Mouse (Mus musculus) MEL (cell line): ENCODE measurements around the gene Mapkbp1. TPM values are rescaled to one million over a fixed set of nuclear protein-coding genes. Genes with fewer than 3 reads are reported as not detected.

ENCODE experiments used
- DNase-seq: peaks from one replicate; pipeline ENCODE4 v3.0.0; 2011; ENCODE audit warnings: low read depth, low spot score
- H3K27ac ChIP-seq: 2 replicates; pipeline ENCODE4 v1.5.1; 2012; ENCODE audit warnings: low read depth, mild to moderate bottlenecking, control low read depth, low read length, moderate library complexity; ENCODE audit not compliant: control insufficient read depth
- H3K27me3 ChIP-seq, 2 experiments: fragments of 150-350 bp in 1 of 2; sonication (generic) in 1 of 2; 2 replicates each; pipeline ENCODE4 v1.6.1; 2012; ENCODE audit warnings: low read length in 2 of 2, mild to moderate bottlenecking in 2 of 2, improper control_type of control experiment in 1 of 2, moderate library complexity in 1 of 2; ENCODE audit not compliant: insufficient read depth in 2 of 2, control insufficient read depth in 1 of 2
- H3K36me3 ChIP-seq, 2 experiments: 2 replicates each; pipeline ENCODE4 v1.6.1; 2012 to 2014; ENCODE audit warnings: low read length in 2 of 2, improper control_type of control experiment in 1 of 2, inconsistent platforms in 1 of 2, mild to moderate bottlenecking in 1 of 2; ENCODE audit not compliant: insufficient read depth in 2 of 2, control insufficient read depth in 1 of 2
- H3K4me1 ChIP-seq, 2 experiments: fragments of 150-350 bp in 1 of 2; sonication (generic) in 1 of 2; 2 replicates each; pipeline ENCODE4 v1.6.1; 2012; ENCODE audit warnings: low read length in 2 of 2, improper control_type of control experiment in 1 of 2, mild to moderate bottlenecking in 1 of 2; ENCODE audit not compliant: insufficient read depth in 2 of 2, control insufficient read depth in 1 of 2
- H3K4me3 ChIP-seq, 2 experiments: fragments of 150-350 bp in 1 of 2; sonication (generic) in 1 of 2; 2 replicates each; pipeline ENCODE4 v1.5.1; 2012; ENCODE audit warnings: low read depth in 2 of 2, low read length in 2 of 2, mild to moderate bottlenecking in 2 of 2, moderate library complexity in 2 of 2, control low read depth in 1 of 2, improper control_type of control experiment in 1 of 2; ENCODE audit not compliant: control insufficient read depth in 1 of 2, insufficient read depth in 1 of 2
- H3K79me2 ChIP-seq: 2 replicates; pipeline ENCODE4 v1.6.1; 2012; ENCODE audit warnings: mild to moderate bottlenecking, low read length, moderate library complexity; ENCODE audit not compliant: control insufficient read depth, poor library complexity, insufficient read depth
- H3K9ac ChIP-seq: 2 replicates; pipeline ENCODE4 v1.6.1; 2012; ENCODE audit warnings: low read depth, mild to moderate bottlenecking, control low read depth, low read length, moderate library complexity; ENCODE audit not compliant: control insufficient read depth, poor library complexity, severe bottlenecking
- H3K9me3 ChIP-seq: fragments of 150-350 bp; sonication (generic); replicated peaks from 2 replicates; pipeline ENCODE4 v1.6.1; 2012; ENCODE audit warnings: mild to moderate bottlenecking, low read length, improper control_type of control experiment, moderate library complexity; ENCODE audit not compliant: insufficient read depth
- GATA1 ChIP-seq: IDR thresholded peaks from 2 replicates; pipeline ENCODE4 v1.6.1; 2011; ENCODE audit warnings: low read depth, low read length, improper control_type of control experiment
- MAFK ChIP-seq: IDR thresholded peaks from 2 replicates; pipeline ENCODE4 v1.6.1; 2011; ENCODE audit warnings: low read depth, mild to moderate bottlenecking, low read length, improper control_type of control experiment, borderline replicate concordance
- MAX ChIP-seq: IDR thresholded peaks from 2 replicates; pipeline ENCODE4 v1.6.1; 2011; ENCODE audit warnings: low read length, improper control_type of control experiment
- MAZ ChIP-seq: IDR thresholded peaks from 2 replicates; pipeline ENCODE4 v1.6.1; 2012; ENCODE audit warnings: low read depth, mild to moderate bottlenecking, inconsistent platforms, low read length, improper control_type of control experiment
- MXI1 ChIP-seq: IDR thresholded peaks from 2 replicates; pipeline ENCODE4 v1.6.1; 2011; ENCODE audit warnings: mild to moderate bottlenecking, low read depth, low read length, improper control_type of control experiment
- NELFE ChIP-seq: IDR thresholded peaks from 2 replicates; pipeline ENCODE4 v1.6.1; 2011; ENCODE audit warnings: low read depth, low read length, improper control_type of control experiment
- POLR2A ChIP-seq, 2 experiments: IDR thresholded peaks; 2 replicates each; pipeline ENCODE4 v1.6.1; 2011 to 2012; ENCODE audit warnings: low read length in 2 of 2, mild to moderate bottlenecking in 2 of 2, control low read depth in 1 of 2, improper control_type of control experiment in 1 of 2, low read depth in 1 of 2, moderate library complexity in 1 of 2; ENCODE audit not compliant: control insufficient read depth in 1 of 2, insufficient read depth in 1 of 2, poor library complexity in 1 of 2
- POLR2AphosphoS2 ChIP-seq: IDR thresholded peaks from 2 replicates; pipeline ENCODE4 v1.6.1; 2011; ENCODE audit warnings: low read length, improper control_type of control experiment
- POLR2AphosphoS5 ChIP-seq: IDR thresholded peaks from 2 replicates; pipeline ENCODE4 v1.6.1; 2012; ENCODE audit warnings: low read depth, borderline replicate concordance, mild to moderate bottlenecking, inconsistent platforms, low read length, moderate library complexity, mixed read lengths
- RAD21 ChIP-seq: IDR thresholded peaks from 2 replicates; pipeline ENCODE4 v1.6.1; 2011; ENCODE audit warnings: mild to moderate bottlenecking, low read depth, low read length, improper control_type of control experiment
- SIN3A ChIP-seq: IDR thresholded peaks from 2 replicates; pipeline ENCODE4 v1.6.1; 2012; ENCODE audit warnings: low read length, improper control_type of control experiment, inconsistent platforms
- TCF12 ChIP-seq: IDR thresholded peaks from 2 replicates; pipeline ENCODE4 v1.6.1; 2014; ENCODE audit warnings: low read depth, mild to moderate bottlenecking, inconsistent platforms, low read length, improper control_type of control experiment, moderate library complexity
- ZMIZ1 ChIP-seq: IDR thresholded peaks from 2 replicates; pipeline ENCODE4 v1.6.1; 2012; ENCODE audit warnings: low read depth, mild to moderate bottlenecking, inconsistent platforms, low read length, improper control_type of control experiment, moderate library complexity
- polyA plus RNA-seq, 2 experiments: library from polyadenylated mRNA; stranded (reverse) in 1 of 2; unstranded in 1 of 2; fragments of >175 nt in 1 of 2; fragments of >200 nt in 1 of 2; gene quantifications; 2 replicates each; pipeline versions ENCODE4 v1.2.1 to v1.2.4; 2012; ENCODE audit warnings: low replicate concordance in 2 of 2, low read depth in 1 of 2; ENCODE audit not compliant: insufficient read length in 2 of 2, insufficient read depth in 1 of 2, missing spikeins in 1 of 2
- total RNA-seq: library from RNA; depleted of rRNA; stranded (reverse); fragments of 300-350 nt; gene quantifications from 2 replicates; pipeline ENCODE4 v1.2.3, GENCODE M21; 2012

Gene Mapkbp1
- total and polyA plus RNA-seq, 3 experiments, result 2.5 to 4.9 TPM; not detected in 1

DNA sequence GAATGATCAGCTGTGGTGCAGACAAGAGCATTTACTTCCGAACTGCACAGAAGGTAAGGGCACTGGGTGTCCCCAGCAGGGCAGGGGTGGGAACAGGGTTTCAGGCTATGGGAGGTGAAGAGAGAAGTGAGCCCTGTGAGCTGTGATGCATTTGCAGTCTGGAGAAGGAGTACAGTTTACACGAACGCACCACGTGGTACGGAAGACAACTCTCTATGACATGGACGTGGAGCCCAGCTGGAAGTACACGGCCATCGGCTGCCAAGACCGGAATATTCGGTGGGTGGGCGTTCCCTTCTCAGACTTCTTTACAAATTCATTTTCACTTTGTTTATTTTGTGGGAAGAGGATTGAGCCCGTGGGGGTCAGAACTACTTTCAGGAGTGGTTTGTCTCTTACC is 45.1 kb downstream of the Mapkbp1 start:
- peaks cover 0 to 32% of the 10 kb centered on the region in 2 experiments; a peak in 2 of 4 replicates for H3K36me3 ChIP-seq
- no peaks in the 10 kb centered on the region for H3K79me2 ChIP-seq
- TF ChIP-seq POLR2A (IDR thresholded peaks at IDR 0.05; ENCODE audit: control insufficient read depth in 1 of 2, insufficient read depth in 1 of 2, low read depth in 1 of 2, low read length in 2 of 2, poor library complexity in 1 of 2) (no peak), RAD21 (no peak), TCF12 (no peak)

DNA sequence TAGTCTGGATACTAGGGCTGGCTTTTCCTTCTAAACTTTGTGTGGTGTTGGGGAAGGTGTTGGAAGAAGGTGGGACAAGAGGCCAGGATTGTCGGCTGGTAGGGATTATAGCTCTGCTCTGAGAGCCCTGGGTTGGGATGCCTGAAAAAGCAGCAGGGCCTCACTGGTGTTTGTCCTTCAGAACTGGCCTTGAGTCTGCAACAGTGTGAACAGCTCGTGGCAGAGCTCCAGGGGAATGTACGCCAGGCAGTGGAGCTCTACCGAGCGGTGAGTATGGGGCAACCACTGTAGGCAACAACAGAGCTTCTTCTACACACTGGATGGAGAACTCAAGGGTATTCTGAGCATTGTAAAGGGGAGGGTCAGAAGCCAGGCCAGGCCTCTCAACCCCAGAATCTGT is 51.8 kb downstream of the Mapkbp1 start:
- Histone ChIP-seq H3K4me3 (no peak overlapping the region), H3K9ac (no peak overlapping the region), H3K4me1 (peaks cover 0 to 7% of the 10 kb centered on the region in 2 experiments; a peak in 2 of 4 replicates), H3K27me3 (no peaks in the 10 kb centered on the region), H3K9me3 (no peaks in the 10 kb centered on the region), H3K36me3 (peaks cover 0 to 3% of the 10 kb centered on the region in 2 experiments; a peak in 1 of 4 replicates), H3K79me2 (no peaks in the 10 kb centered on the region; the same call in 1 of the 2 replicates), H3K27ac (no peak overlapping the region)
- TF ChIP-seq POLR2A (IDR thresholded peaks at IDR 0.05; ENCODE audit: control insufficient read depth in 1 of 2, insufficient read depth in 1 of 2, low read depth in 1 of 2, low read length in 2 of 2, poor library complexity in 1 of 2) (no peak), MAZ (no peak)
- no peak for DNase-seq

More for the DNA sequence above, 45.1 kb downstream of the Mapkbp1 start:
- DNase-seq, result no peak
- Histone ChIP-seq H3K9me3 (no peaks in the 10 kb centered on the region), H3K4me3 (no peak overlapping the region), H3K27me3 (no peaks in the 10 kb centered on the region), H3K27ac (no peak overlapping the region), H3K9ac (no peak overlapping the region), H3K4me1 (peaks cover 13 to 29% of the 10 kb centered on the region in 2 experiments)

DNA sequence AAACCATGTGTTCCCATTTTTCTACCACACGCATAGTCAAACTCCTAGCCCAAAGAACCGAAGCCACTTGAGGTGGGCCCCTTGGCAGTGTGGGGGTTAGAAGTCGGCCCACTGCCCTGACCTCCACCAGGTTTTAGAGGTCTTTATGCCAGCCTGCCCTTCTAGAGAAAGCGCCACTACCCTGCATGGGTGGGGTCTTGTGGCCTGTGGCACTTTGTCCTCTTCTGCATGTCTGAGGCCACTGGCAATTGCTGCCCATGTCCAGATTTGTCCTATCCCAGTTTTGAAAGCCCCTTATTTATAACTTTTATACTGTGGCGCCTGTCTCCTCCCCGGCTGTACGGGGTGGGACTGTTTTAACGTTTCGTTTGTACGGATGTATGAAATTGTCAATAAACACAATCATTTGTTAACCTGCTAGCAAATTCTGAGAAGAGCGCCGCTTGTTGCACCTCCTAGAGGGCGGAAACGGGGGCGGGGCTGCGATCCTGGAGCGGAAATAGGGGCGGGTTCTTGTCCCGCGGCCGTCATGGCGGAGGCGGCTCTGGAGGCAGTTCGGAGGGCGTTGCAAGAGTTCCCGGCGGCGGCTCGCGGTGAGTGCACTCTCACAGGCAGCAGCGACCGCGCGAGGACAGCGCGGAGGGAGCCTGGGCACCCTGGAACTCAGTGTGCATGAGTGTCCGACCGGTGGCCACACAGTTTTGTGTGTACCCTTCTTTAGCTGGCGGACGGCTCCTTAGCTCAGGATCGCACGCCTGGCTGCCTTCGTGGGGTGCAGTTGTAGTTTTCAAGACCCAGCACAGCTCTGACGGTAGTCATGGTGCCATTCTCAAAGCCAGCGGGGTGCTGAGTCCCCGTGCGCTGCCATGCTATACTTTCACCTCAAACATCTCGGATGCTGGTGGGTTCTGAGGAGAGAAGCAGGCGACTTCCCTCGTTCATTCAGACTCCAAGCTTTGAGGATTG is 54.8 kb downstream of the Mapkbp1 start, which contains the start of the genes Jmjd7 and Gm28042:
TSS of gene Jmjd7 (plus strand) at position 500 of the 966 bp plus-strand sequence.
TSS of gene Gm28042 (plus strand) at position 510 of the 966 bp plus-strand sequence.
- Histone ChIP-seq H3K27me3 (no peaks in the 10 kb centered on the region), H3K4me3 (peak within 1 kb of the TSS; percentile 73 to 92)
- TF ChIP-seq ZMIZ1 (0 out of 2 replicates have a peak, but pooled peaks have one; percentile 33), POLR2AphosphoS5 (no peak), SIN3A (0 out of 2 replicates have a peak, but pooled peaks have one; percentile 1), GATA1 (no peak), MAFK (no peak), MXI1 (0 out of 2 replicates have a peak, but pooled peaks have one; percentile 11), RAD21 (no peak), POLR2A (IDR thresholded peaks at IDR 0.05; ENCODE audit: control insufficient read depth in 1 of 2, insufficient read depth in 1 of 2, low read depth in 1 of 2, low read length in 2 of 2, poor library complexity in 1 of 2) (peak; percentile 75 to 93; a peak in 3 of 4 replicates), NELFE (peak; percentile 72), POLR2AphosphoS2 (peak; percentile 37; the same call in 1 of the 2 replicates), MAX (peak; percentile 16; the same call in 1 of the 2 replicates)
- TF ChIP-seq, all 39 proteins: peak for 7
- Histone ChIP-seq H3K79me2 (no peaks in the 10 kb centered on the region; the same call in 1 of the 2 replicates), H3K4me1 (peaks cover 0 to 12% of the 10 kb centered on the region in 2 experiments; a peak in 2 of 4 replicates), H3K27ac (peak within 1 kb of the TSS; percentile 66), H3K9ac (peak within 1 kb of the TSS; percentile 78), H3K36me3 (peaks cover 0 to 3% of the 10 kb centered on the region in 2 experiments; a peak in 1 of 4 replicates), H3K9me3 (no peaks in the 10 kb centered on the region)
- DNase-seq, result peak; percentile 96
